Mouse (Mus musculus): ENCODE measurements at regions not wholly inside any gene's neighbourhood (a gene's known extent, or its start where the extent isn't known, plus 50 kb on each side); places are given as distances from the start of the nearest gene placed in this dataset.

DNA sequence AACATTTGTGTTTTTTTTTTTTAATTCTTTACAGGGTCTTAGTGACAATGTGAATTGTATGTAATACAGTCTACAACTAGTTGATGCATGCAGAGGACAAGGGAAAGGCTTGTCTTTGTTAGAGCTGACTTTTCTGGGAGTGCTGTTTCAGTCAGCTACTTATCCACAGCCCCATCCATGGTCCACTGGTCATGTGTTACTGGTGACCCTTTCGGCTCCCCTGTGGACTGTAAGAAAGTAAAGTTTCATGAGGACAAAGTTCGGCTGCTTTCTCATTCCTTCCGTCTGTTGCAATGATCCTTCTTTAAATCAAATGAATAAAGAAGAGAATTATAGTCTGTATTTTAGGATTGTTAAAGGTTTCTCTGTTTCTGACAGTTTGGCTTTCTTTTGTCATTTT, 577.1 kb downstream of the Prkd1 start:
- no peaks in the 10 kb centered on the region for H3K4me1 ChIP-seq (ENCODE audit: control insufficient read depth in 1 of 2, insufficient read depth in 2 of 2, low read length in 2 of 2)
- H3K4me3 ChIP-seq (ENCODE audit: control insufficient read depth in 1 of 2, insufficient read depth in 1 of 2, low read depth in 2 of 2, low read length in 2 of 2) = no peak overlapping the region
- no peaks in the 10 kb centered on the region for H3K9me3 ChIP-seq (replicated peaks; ENCODE audit: insufficient read depth, low read length)
- H3K9ac ChIP-seq (ENCODE audit: control insufficient read depth, low read depth, low read length, poor library complexity, severe bottlenecking) = no peak overlapping the region
- no peak overlapping the region for H3K27ac ChIP-seq (ENCODE audit: control insufficient read depth, low read depth, low read length)
- H3K79me2 ChIP-seq (ENCODE audit: control insufficient read depth, insufficient read depth, low read length, poor library complexity) = no peaks in the 10 kb centered on the region
- DNase-seq (ENCODE audit: low read depth, low spot score) = no peak
- H3K27me3 ChIP-seq (ENCODE audit: control insufficient read depth in 1 of 2, insufficient read depth in 2 of 2, low read length in 2 of 2) = no peaks in the 10 kb centered on the region
- no peaks in the 10 kb centered on the region for H3K36me3 ChIP-seq (ENCODE audit: control insufficient read depth in 1 of 2, insufficient read depth in 2 of 2, low read length in 2 of 2)
- no peak for TF ChIP-seq E2F4 (IDR thresholded peaks at IDR 0.05; ENCODE audit: borderline replicate concordance, low read depth, low read length)
- TF ChIP-seq TBP (IDR thresholded peaks at IDR 0.05; ENCODE audit: low read depth, low read length) = no peak
- no peak for TF ChIP-seq TCF12 (IDR thresholded peaks at IDR 0.05; ENCODE audit: low read depth, low read length)
- no peak for TF ChIP-seq BHLHE40 (IDR thresholded peaks at IDR 0.05; ENCODE audit: borderline replicate concordance, low read depth, low read length)

DNA sequence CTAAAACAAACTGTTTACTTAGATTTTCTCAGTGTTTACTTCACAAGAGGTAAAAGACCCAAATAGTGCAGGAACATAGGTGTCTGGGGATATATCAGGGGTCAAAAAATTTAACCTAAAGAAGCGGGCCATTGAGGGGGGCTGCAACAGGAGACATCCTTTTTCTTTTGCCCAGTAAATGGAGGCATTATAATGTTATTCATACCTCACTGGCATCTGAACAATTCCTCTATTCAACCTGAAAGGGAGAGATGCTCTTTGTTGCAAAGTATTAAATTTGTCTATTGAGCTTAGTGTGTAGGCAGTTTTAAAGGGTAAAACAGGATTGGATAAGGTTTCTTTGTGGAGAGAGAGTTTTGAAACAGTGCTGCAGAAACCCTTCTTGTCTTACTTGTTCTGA, 576.5 kb downstream of the Prkd1 start:
- Histone ChIP-seq H3K27me3 (ENCODE audit: control insufficient read depth in 1 of 2, insufficient read depth in 2 of 2, low read length in 2 of 2) (no peaks in the 10 kb centered on the region), H3K9me3 (replicated peaks; ENCODE audit: insufficient read depth, low read length) (no peaks in the 10 kb centered on the region), H3K9ac (ENCODE audit: control insufficient read depth, low read depth, low read length, poor library complexity, severe bottlenecking) (no peak overlapping the region), H3K4me3 (ENCODE audit: control insufficient read depth in 1 of 2, insufficient read depth in 1 of 2, low read depth in 2 of 2, low read length in 2 of 2) (no peak overlapping the region), H3K27ac (ENCODE audit: control insufficient read depth, low read depth, low read length) (no peak overlapping the region), H3K79me2 (ENCODE audit: control insufficient read depth, insufficient read depth, low read length, poor library complexity) (no peaks in the 10 kb centered on the region), H3K36me3 (ENCODE audit: control insufficient read depth in 1 of 2, insufficient read depth in 2 of 2, low read length in 2 of 2) (no peaks in the 10 kb centered on the region), H3K4me1 (ENCODE audit: control insufficient read depth in 1 of 2, insufficient read depth in 2 of 2, low read length in 2 of 2) (no peaks in the 10 kb centered on the region)
- no peak for DNase-seq (ENCODE audit: low read depth, low spot score)
- no peak for TF ChIP-seq MAZ (IDR thresholded peaks at IDR 0.05; ENCODE audit: low read depth, low read length)
- no peak for TF ChIP-seq GATA1 (IDR thresholded peaks at IDR 0.05; ENCODE audit: low read depth, low read length)
- no peak for TF ChIP-seq CHD1 (IDR thresholded peaks at IDR 0.05; ENCODE audit: low read depth, low read length)
- TF ChIP-seq ELF1 (IDR thresholded peaks at IDR 0.05; ENCODE audit: low read depth, low read length) = no peak
- TF ChIP-seq POLR2AphosphoS5 (IDR thresholded peaks at IDR 0.05; ENCODE audit: borderline replicate concordance, low read depth, low read length) = no peak
- TF ChIP-seq UBTF (IDR thresholded peaks at IDR 0.05; ENCODE audit: borderline replicate concordance, insufficient read depth, low read depth, low read length) = no peak

DNA sequence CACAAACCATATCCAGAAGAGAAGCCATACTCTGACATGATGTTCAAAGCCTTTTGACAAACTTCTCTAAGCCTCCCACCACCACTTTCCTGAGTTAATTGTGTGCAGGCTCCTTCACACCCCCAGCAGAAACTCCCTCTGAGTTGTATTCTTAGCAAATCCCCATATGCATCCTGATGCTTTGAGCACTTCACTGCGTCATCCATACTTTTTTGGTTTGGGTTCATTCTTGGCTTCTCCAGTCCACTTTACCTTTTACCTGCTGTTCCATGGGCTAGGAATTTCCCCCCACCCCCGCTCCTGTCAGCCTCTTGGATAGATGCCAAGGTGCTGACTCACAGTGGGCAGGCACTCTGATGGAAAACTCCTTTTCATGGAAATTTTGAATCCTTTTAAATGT, 575.2 kb downstream of the Prkd1 start:
- no peak overlapping the region for H3K4me3 ChIP-seq (ENCODE audit: control insufficient read depth in 1 of 2, insufficient read depth in 1 of 2, low read depth in 2 of 2, low read length in 2 of 2)
- TF ChIP-seq EP300 (IDR thresholded peaks at IDR 0.05; ENCODE audit: low read depth in 1 of 2, low read length in 2 of 2) (no peak), POLR2AphosphoS5 (IDR thresholded peaks at IDR 0.05; ENCODE audit: borderline replicate concordance, low read depth, low read length) (no peak), POLR2A (IDR thresholded peaks at IDR 0.05; ENCODE audit: control insufficient read depth in 1 of 2, insufficient read depth in 1 of 2, low read depth in 1 of 2, low read length in 2 of 2, poor library complexity in 1 of 2) (no peak), BHLHE40 (IDR thresholded peaks at IDR 0.05; ENCODE audit: borderline replicate concordance, low read depth, low read length) (no peak), ZMIZ1 (IDR thresholded peaks at IDR 0.05; ENCODE audit: low read depth, low read length) (no peak), ELF1 (IDR thresholded peaks at IDR 0.05; ENCODE audit: low read depth, low read length) (no peak), SMC3 (IDR thresholded peaks at IDR 0.05; ENCODE audit: low read depth, low read length) (no peak), ZNF384 (IDR thresholded peaks at IDR 0.05; ENCODE audit: low read depth, low read length) (no peak), MAX (IDR thresholded peaks at IDR 0.05; ENCODE audit: low read length) (no peak), GABPA (IDR thresholded peaks at IDR 0.05; ENCODE audit: low read depth, low read length) (no peak), MEF2A (IDR thresholded peaks at IDR 0.05; ENCODE audit: extremely low read depth, insufficient replicate concordance, low read depth, low read length, poor library complexity, severe bottlenecking) (no peak), UBTF (IDR thresholded peaks at IDR 0.05; ENCODE audit: borderline replicate concordance, insufficient read depth, low read depth, low read length) (no peak), JUND (IDR thresholded peaks at IDR 0.05; ENCODE audit: low read depth, low read length) (no peak), MAFK (IDR thresholded peaks at IDR 0.05; ENCODE audit: borderline replicate concordance, low read depth, low read length) (no peak)
- no peak for DNase-seq (ENCODE audit: low read depth, low spot score)
- H3K36me3 ChIP-seq (ENCODE audit: control insufficient read depth in 1 of 2, insufficient read depth in 2 of 2, low read length in 2 of 2) = no peaks in the 10 kb centered on the region
- no peaks in the 10 kb centered on the region for H3K27me3 ChIP-seq (ENCODE audit: control insufficient read depth in 1 of 2, insufficient read depth in 2 of 2, low read length in 2 of 2)
- no peak overlapping the region for H3K27ac ChIP-seq (ENCODE audit: control insufficient read depth, low read depth, low read length)
- H3K4me1 ChIP-seq (ENCODE audit: control insufficient read depth in 1 of 2, insufficient read depth in 2 of 2, low read length in 2 of 2) = no peaks in the 10 kb centered on the region
- no peaks in the 10 kb centered on the region for H3K9me3 ChIP-seq (replicated peaks; ENCODE audit: insufficient read depth, low read length)
- no peak overlapping the region for H3K9ac ChIP-seq (ENCODE audit: control insufficient read depth, low read depth, low read length, poor library complexity, severe bottlenecking)
- no peaks in the 10 kb centered on the region for H3K79me2 ChIP-seq (ENCODE audit: control insufficient read depth, insufficient read depth, low read length, poor library complexity)

All from MEL (cell line).